8 mouse cellular contexts compared by ENCODE assay signal in genomic region chr7:117462196-117462935, GRCm38 (mm10).
A peak's percentile ranks its signal among the peaks of the same experiment; 100 is the strongest.
DNase-seq lines count a peak whose midpoint lies in the region; ATAC-seq and TF ChIP-seq lines count a peak whose summit lies in the region.

No protein-coding gene starts in this region.

- H3K27me3 ChIP-seq in liver, embryonic 11.5 days (replicated peaks; ENCODE audit: control insufficient read depth, insufficient read depth, low read length), result no peaks in the 10 kb centered on the region
- no peaks in the 10 kb centered on the region for H3K27me3 ChIP-seq in liver, embryonic 12.5 days (replicated peaks)
- H3K27me3 ChIP-seq in hindbrain, postnatal 0 days (ENCODE audit: insufficient read depth, low read length), result no peaks in the 10 kb centered on the region

- H3K4me1 ChIP-seq in liver, embryonic 11.5 days (replicated peaks; ENCODE audit: control insufficient read depth, insufficient read depth, low read length), result no peaks in the 10 kb centered on the region
- no peaks in the 10 kb centered on the region for H3K4me1 ChIP-seq in liver, embryonic 12.5 days
- H3K4me1 ChIP-seq in hindbrain, postnatal 0 days (ENCODE audit: insufficient read depth, low read length), result peaks cover 4% of the 10 kb centered on the region; the same call in 1 of the 2 replicates

- no peaks in the 10 kb centered on the region for H3K9me3 ChIP-seq in liver, embryonic 11.5 days (ENCODE audit: control insufficient read depth, low read length)
- no peaks in the 10 kb centered on the region for H3K9me3 ChIP-seq in liver, embryonic 12.5 days (replicated peaks)
- H3K9me3 ChIP-seq in hindbrain, postnatal 0 days (ENCODE audit: low read length), result no peaks in the 10 kb centered on the region

- H3K4me3 ChIP-seq in liver, embryonic 11.5 days (ENCODE audit: low read depth, low read length), result no peak overlapping the region
- H3K4me3 ChIP-seq in liver, embryonic 12.5 days, result no peak overlapping the region
- no peak overlapping the region for H3K4me3 ChIP-seq in hindbrain, postnatal 0 days (ENCODE audit: low read length)

- no peak overlapping the region for H3K9ac ChIP-seq in liver, embryonic 11.5 days (ENCODE audit: low read depth, low read length)
- no peak overlapping the region for H3K9ac ChIP-seq in liver, embryonic 12.5 days
- H3K9ac ChIP-seq in hindbrain, postnatal 0 days (replicated peaks; ENCODE audit: low read length), result no peak overlapping the region

- TF ChIP-seq CTCF in hindbrain, postnatal 0 days (IDR thresholded peaks at IDR 0.05; ENCODE audit: low read depth), result no peak

- H3K4me2 ChIP-seq in liver, embryonic 11.5 days, result no peak overlapping the region
- no peak overlapping the region for H3K4me2 ChIP-seq in liver, embryonic 12.5 days
- H3K4me2 ChIP-seq in hindbrain, postnatal 0 days (ENCODE audit: low read depth, low read length), result no peak overlapping the region

- peak; percentile 36; the same call in 1 of the 2 replicates for ATAC-seq in liver, embryonic 11.5 days (replicated peaks; ENCODE audit: low FRiP score)
- ATAC-seq in liver, embryonic 12.5 days, result no peak
- peak; percentile 76 for ATAC-seq in frontal cortex, adult (ENCODE audit: low TSS enrichment)
- ATAC-seq in hindbrain, postnatal 0 days, result peak; percentile 97
- peak; percentile 18; the same call in 1 of the 2 replicates for ATAC-seq in neutrophil, adult 5-6 weeks (ENCODE audit: extremely low read depth, insufficient number of reproducible peaks, low FRiP score, poor library complexity, severe bottlenecking)

- H3K27ac ChIP-seq in liver, embryonic 11.5 days (ENCODE audit: low read depth, low read length), result no peak overlapping the region
- H3K27ac ChIP-seq in liver, embryonic 12.5 days, result no peak overlapping the region
- peak overlapping the region; percentile 67; the same call in 1 of the 2 replicates for H3K27ac ChIP-seq in hindbrain, postnatal 0 days

- 50% methylated on average over 7 of the region's 7 CpGs for WGBS in liver, embryonic 11.5 days
- WGBS in liver, embryonic 12.5 days (ENCODE audit: insufficient replicate concordance), result 40% methylated on average over 7 of the region's 7 CpGs
- WGBS in hindbrain, postnatal 0 days, result 49% methylated on average over 7 of the region's 7 CpGs

- no peaks in the 10 kb centered on the region for H3K36me3 ChIP-seq in liver, embryonic 11.5 days (ENCODE audit: control insufficient read depth, insufficient read depth, low read length)
- H3K36me3 ChIP-seq in liver, embryonic 12.5 days, result no peaks in the 10 kb centered on the region
- no peaks in the 10 kb centered on the region for H3K36me3 ChIP-seq in hindbrain, postnatal 0 days (ENCODE audit: insufficient read depth, low read length)

- intact Hi-C loops in left cerebral cortex, postnatal 36 days (cut with DNase I), result no loop called here

- DNase-seq in liver, embryonic 11.5 days (ENCODE audit: low spot score), result no peak
- DNase-seq in hindbrain, postnatal 0 days (ENCODE audit: low spot score), result peak; percentile 84
- DNase-seq in left cerebral cortex, postnatal 36 days (ENCODE audit: low spot score in 2 of 2), result peak; percentile 40 to 53
- no peak for DNase-seq in testis, postnatal 14 days (ENCODE audit: low spot score)
- no peak for DNase-seq in spleen, postnatal 10 days (ENCODE audit: low spot score in 2 of 2)

Comparison
In these comparisons a context has a peak if more than half of its experiments do, and no peak if none do; other contexts are left out.
1. DNase-seq: peak in hindbrain, postnatal 0 days (single experiment) and left cerebral cortex, postnatal 36 days (2 of 2); none in liver, embryonic 11.5 days (single experiment), testis, postnatal 14 days (single experiment) and spleen, postnatal 10 days (0 of 2).